Mouse (Mus musculus) C2C12 (cell line): ENCODE results near the gene Tdrd9.

Experiments used
- CTCF ChIP-seq: IDR thresholded peaks from one replicate; pipeline ENCODE4 v1.5.1; 2011; ENCODE audit not compliant: control insufficient read depth, insufficient read depth, insufficient read length
- MYOG ChIP-seq: IDR thresholded peaks from one replicate; pipeline ENCODE4 v1.6.1; 2011; ENCODE audit not compliant: control insufficient read depth, insufficient read length; ENCODE audit errors: extremely low read depth

GRCm38 (mm10) chr12:111928411-111928966 lies 42.9 kb upstream of the Tdrd9 start:
- no peak for TF ChIP-seq CTCF
- TF ChIP-seq MYOG, result no peak
